Mouse (Mus musculus) testis, postnatal 10 days (tissue): Measurements from ENCODE around the gene Rin2.

Experiments
- DNase-seq: peaks from one replicate; pipeline ENCODE4 v3.0.0; 2021; ENCODE audit warnings: low spot score

The Rin2 gene

GRCm38 (mm10) chr2:145829231-145829630 lies 154.2 kb downstream of the Rin2 start:
- DNase-seq, result no peak

- no peak for DNase-seq
These were observed 155.4 kb downstream of the Rin2 start for GRCm38 (mm10) chr2:145830417-145830816.

DNA sequence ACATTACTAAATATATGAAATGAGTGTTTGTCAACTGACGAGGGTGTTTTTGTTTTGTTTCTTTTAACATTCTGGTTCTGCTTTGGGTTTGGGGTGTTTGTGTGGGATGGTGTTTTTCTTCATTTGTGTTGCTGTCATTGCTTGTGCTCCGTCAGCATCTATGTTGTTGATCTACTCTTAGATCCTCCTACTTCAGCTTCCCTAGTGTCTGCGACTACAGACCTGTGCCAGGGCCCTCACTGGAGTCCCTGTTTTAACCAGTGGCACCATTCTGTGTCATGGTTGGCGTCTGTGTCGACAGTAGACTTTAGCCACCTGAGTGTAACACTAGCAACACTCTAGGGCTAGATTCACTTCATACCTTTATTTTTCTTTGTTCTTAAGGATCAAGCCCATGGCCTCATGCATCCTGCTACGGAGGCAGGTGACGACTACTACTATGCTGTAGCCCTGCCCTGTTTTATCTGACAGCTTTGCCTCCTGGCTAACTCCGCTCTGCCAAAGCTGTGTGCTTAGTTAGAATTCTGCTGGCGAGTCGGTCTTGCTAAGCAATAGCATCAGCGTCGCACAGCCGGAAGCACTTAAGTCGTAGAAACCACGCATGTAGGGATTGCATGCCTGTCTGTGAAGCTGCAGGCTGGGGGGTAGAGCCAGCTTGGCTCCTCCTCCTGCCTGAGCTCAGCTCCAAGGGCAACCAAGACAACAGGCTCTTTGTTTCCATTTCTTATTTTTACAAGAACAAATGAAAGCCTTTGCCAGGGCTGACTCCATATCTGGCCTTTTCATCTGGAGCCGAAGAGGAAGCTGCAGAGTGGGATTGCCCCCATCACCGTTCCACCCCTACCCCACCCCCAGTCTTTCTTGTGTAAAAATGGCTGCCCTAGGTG lies 157.2 kb downstream of the Rin2 start:
- DNase-seq, result peak; percentile 51

DNA sequence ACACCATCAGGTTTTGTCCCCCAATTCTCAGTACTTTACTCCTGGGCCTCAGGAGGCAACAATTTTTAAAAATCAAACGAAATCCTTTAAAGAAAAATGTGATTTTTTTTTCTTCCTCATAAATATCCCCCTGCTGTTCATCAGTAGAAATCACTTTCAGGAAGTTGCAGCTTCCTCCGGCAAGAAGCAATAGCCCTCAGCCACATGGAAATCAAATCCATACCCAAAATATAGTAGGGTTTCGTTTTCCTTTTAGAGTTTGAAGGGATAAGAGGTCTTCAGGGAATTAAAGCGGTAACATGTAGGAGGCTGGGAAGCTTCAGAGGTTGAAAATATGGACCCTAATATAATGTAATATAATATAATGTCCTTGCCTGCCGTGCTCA lies 157.8 kb downstream of the Rin2 start:
- no peak for DNase-seq

DNA sequence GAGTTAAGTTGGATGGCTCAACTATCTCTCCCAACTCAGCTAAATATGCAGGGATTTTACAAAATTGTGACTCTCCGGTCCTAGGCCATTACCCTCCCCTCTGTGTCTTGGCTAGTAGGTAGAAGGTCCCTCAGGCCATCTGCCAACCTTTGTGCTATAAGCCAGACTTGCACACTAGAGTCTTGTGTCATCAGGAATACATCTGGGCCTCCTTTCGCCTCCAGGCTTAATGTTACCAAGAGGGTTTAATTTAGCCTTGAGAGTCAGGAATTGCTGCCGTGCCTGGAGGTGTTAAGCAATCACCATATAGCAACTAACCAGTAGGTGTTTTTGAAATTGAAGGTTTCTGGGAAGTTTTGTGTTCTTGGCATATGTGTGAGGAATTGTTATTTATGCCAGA lies 158.3 kb downstream of the Rin2 start:
- DNase-seq, result no peak

GRCm38 (mm10) chr2:145835920-145836319 lies 160.9 kb downstream of the Rin2 start:
- DNase-seq, result no peak

DNA sequence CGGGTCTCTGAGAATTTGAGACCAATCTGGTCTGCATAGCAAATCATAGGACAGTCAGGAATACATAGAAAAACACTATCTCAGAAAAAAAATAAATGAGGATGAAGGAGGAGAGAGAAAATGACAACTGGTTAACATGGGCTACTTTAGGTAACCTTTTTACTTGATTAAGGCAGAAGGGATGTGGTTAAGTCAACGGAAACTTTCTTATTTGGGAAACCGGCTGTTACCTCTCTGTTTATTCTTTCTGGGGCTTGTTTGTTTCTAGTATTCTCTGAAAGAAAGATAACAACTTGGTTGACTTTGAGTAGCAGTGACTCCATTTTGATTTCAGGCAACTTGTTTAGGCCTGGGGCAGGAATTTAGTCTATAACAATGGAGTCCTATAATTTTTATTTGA lies 163.7 kb downstream of the Rin2 start:
- DNase-seq, result no peak

DNA sequence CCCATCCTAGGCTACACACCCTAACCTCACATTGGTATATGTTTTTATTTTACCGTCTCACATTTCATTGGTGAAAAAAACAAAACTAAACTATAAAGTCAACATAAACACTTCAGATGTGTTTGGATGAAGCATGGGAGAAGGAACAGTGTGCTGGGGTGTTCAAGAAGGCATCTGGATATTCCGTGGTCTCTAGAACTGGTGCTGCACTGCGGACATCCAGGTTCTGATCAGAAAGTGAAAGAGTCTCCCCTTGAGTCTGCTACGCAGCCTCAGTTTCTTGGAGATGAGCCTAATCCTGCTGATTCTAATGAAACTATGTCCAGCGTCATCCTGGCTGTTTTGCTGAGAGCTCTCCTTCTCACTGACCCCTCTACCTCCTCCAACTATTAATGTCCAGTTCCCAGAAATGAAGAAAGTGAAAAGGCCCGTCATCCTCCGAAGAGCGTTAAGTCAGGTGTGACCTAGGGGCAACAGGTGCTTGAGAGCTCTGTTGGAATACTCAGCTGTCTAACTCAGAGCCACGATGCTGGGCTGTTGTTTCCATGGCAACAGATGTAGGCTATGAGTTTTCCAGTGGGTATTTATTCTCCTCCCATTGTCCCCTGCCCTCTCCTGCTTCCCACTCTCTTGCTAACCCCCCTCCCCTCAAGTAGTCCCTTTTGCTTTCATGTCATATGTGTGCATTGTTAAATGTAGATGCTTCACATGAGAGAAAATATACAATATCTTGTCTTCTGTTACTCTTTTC lies 164.7 kb downstream of the Rin2 start:
- DNase-seq, result no peak

DNA sequence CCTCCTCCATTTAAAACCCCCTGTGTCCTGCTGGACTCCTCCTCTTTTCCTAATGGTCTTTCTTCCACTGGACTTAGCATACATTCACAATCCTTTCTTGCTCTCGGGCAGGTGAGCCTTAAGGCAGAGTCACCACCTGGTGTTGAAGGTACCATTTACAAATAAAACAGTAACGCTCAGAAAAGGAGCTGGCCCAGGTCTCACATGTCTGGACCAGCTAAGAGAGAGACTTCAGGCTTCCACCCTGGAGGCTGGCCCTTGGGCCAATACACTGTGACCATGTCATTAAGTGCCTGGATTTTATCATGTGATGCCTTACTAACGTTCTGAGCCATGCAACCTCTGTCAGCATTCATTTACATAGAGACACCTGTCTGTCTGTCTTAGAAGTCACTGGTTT lies 165.3 kb downstream of the Rin2 start:
- DNase-seq, result no peak

- no peak for DNase-seq
These were observed 166.2 kb downstream of the Rin2 start for GRCm38 (mm10) chr2:145840910-145841870.

GRCm38 (mm10) chr2:145843322-145843721 lies 168.3 kb downstream of the Rin2 start:
- no peak for DNase-seq

DNA sequence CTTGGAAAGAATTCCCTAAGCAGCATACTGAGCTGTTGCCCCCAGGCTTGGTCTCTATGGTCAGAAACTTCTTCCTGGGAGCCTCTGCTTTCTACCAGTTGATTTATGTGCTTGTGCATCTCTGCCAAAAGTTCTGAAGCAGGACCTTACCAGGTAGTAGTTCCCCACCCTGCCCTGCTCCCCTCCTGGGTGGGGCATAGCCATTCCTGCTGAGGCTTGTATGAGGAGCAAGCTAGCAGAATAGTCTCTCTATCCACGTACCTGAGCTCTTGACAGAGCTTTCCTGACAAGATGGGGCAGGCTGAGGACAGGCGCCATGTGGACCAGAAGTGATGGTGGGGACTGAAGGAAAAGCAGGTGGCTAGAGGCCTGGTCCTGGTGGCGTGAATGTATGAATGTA lies 171.6 kb downstream of the Rin2 start:
- no peak for DNase-seq

- no peak for DNase-seq
These were observed 174.3 kb downstream of the Rin2 start for GRCm38 (mm10) chr2:145849170-145849905.

GRCm38 (mm10) chr2:145850779-145851178 lies 175.8 kb downstream of the Rin2 start:
- DNase-seq, result no peak

DNA sequence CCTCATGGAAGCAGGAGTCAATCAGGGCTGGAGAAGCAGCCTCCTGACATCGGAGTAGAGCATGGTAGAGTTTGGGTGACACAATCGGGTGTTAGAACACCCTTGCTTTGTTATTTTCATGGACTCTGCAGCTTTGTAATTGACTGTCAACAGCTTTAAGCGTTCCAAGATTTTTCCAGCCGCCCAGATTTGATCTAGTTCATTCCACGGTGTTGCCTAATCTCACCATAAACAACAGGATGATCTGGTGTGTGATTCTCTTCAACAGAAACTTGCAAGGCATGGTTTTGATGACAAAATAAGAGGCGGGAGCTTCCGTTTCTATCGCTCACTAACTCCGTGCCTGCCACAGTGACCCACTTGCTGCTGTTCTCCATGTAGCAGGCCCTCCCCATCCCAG lies 180.8 kb downstream of the Rin2 start:
- DNase-seq, result no peak

- peak; percentile 60 for DNase-seq
These were observed 182.8 kb downstream of the Rin2 start for GRCm38 (mm10) chr2:145857864-145858263.

- peak; percentile 61 for DNase-seq
These were observed 184.5 kb downstream of the Rin2 start for GRCm38 (mm10) chr2:145859442-145859931.

- DNase-seq, result peak; percentile 84
These were observed 185.2 kb downstream of the Rin2 start for GRCm38 (mm10) chr2:145859932-145860801.

GRCm38 (mm10) chr2:145861193-145862123 lies 186.4 kb downstream of the Rin2 start:
- DNase-seq, result no peak
